Mouse (Mus musculus): Measurements from ENCODE around the gene Slc27a5. TPM values are rescaled to one million over a fixed set of nuclear protein-coding genes. Genes with fewer than 3 reads are reported as not detected.

Gene Slc27a5
- total RNA-seq, 1 experiment: 0.45 TPM

- H3K27ac ChIP-seq (ENCODE audit: insufficient read depth, low read depth, low read length, poor library complexity, severe bottlenecking): no peak overlapping the region
- in situ Hi-C loops (cut with MboI; ENCODE audit: low sequenced_read_pairs in 2 of 2, unreplicated experiment in 2 of 2): no loop called here
- DNase-seq (ENCODE audit: low read depth, low spot score): no peak
- no peaks in the 10 kb centered on the region; the same call in 1 of the 2 replicates for H3K36me3 ChIP-seq (ENCODE audit: control insufficient read depth, insufficient read depth, low read length, poor library complexity, severe bottlenecking)
- no peak for TF ChIP-seq MAFK (IDR thresholded peaks at IDR 0.05; ENCODE audit: insufficient read depth, low read depth, low read length)
- TF ChIP-seq CHD2 (IDR thresholded peaks at IDR 0.05; ENCODE audit: low read depth, low read length): no peak
- no peak for TF ChIP-seq ZC3H11A (IDR thresholded peaks at IDR 0.05; ENCODE audit: borderline replicate concordance, low read depth, low read length)
- TF ChIP-seq HCFC1 (IDR thresholded peaks at IDR 0.05; ENCODE audit: borderline replicate concordance, insufficient read depth, low read length): no peak
- no peak for TF ChIP-seq ZNF384 (IDR thresholded peaks at IDR 0.05; ENCODE audit: low read depth, low read length)
- H3K4me1 ChIP-seq (ENCODE audit: control insufficient read depth in 2 of 2, insufficient read depth in 2 of 2, low read length in 2 of 2, poor library complexity in 1 of 2): peaks cover 3 to 12% of the 10 kb centered on the region in 2 experiments; a peak in 3 of 4 replicates
- no peaks in the 10 kb centered on the region for H3K9me3 ChIP-seq (ENCODE audit: control insufficient read depth, insufficient read depth, low read depth, low read length)
- peak overlapping the region; percentile 61 for H3K9ac ChIP-seq (ENCODE audit: insufficient read depth, low read depth, low read length, poor library complexity, severe bottlenecking)
- peak overlapping the region; percentile 63 to 78 for H3K4me3 ChIP-seq (ENCODE audit: insufficient read depth in 1 of 2, low read depth in 1 of 2, low read length in 2 of 2, poor library complexity in 1 of 2, severe bottlenecking in 1 of 2)
Observed at GRCm38 (mm10) chr7:13007341-13008092, 9.5 kb upstream of the Slc27a5 start.

- in situ Hi-C loops (cut with MboI; ENCODE audit: low sequenced_read_pairs in 2 of 2, unreplicated experiment in 2 of 2): no loop called here
Observed at GRCm38 (mm10) chr7:13006531-13006930, 8.5 kb upstream of the Slc27a5 start.

GRCm38 (mm10) chr7:13006011-13006410 is 8.0 kb upstream of the Slc27a5 start:
- peak overlapping the region; percentile 22; the same call in 1 of the 2 replicates for H3K27ac ChIP-seq (ENCODE audit: insufficient read depth, low read depth, low read length, poor library complexity, severe bottlenecking)
- DNase-seq (ENCODE audit: low read depth, low spot score): no peak
- H3K4me1 ChIP-seq (ENCODE audit: control insufficient read depth in 2 of 2, insufficient read depth in 2 of 2, low read length in 2 of 2, poor library complexity in 1 of 2): peaks cover 0 to 7% of the 10 kb centered on the region in 2 experiments; a peak in 1 of 4 replicates
- peak overlapping the region; percentile 63 to 78 for H3K4me3 ChIP-seq (ENCODE audit: insufficient read depth in 1 of 2, low read depth in 1 of 2, low read length in 2 of 2, poor library complexity in 1 of 2, severe bottlenecking in 1 of 2)
- H3K9me3 ChIP-seq (ENCODE audit: control insufficient read depth, insufficient read depth, low read depth, low read length): no peaks in the 10 kb centered on the region
- in situ Hi-C loops (cut with MboI; ENCODE audit: low sequenced_read_pairs in 2 of 2, unreplicated experiment in 2 of 2): no loop called here
- no peak for TF ChIP-seq HCFC1 (IDR thresholded peaks at IDR 0.05; ENCODE audit: borderline replicate concordance, insufficient read depth, low read length)
- no peak for TF ChIP-seq MAFK (IDR thresholded peaks at IDR 0.05; ENCODE audit: insufficient read depth, low read depth, low read length)
- no peak for TF ChIP-seq CHD2 (IDR thresholded peaks at IDR 0.05; ENCODE audit: low read depth, low read length)
- no peak for TF ChIP-seq ZC3H11A (IDR thresholded peaks at IDR 0.05; ENCODE audit: borderline replicate concordance, low read depth, low read length)
- no peak for TF ChIP-seq ZNF384 (IDR thresholded peaks at IDR 0.05; ENCODE audit: low read depth, low read length)
- H3K9ac ChIP-seq (ENCODE audit: insufficient read depth, low read depth, low read length, poor library complexity, severe bottlenecking): peak overlapping the region; percentile 61
- no peaks in the 10 kb centered on the region; the same call in 1 of the 2 replicates for H3K36me3 ChIP-seq (ENCODE audit: control insufficient read depth, insufficient read depth, low read length, poor library complexity, severe bottlenecking)

More at GRCm38 (mm10) chr7:13006531-13006930, 8.5 kb upstream of the Slc27a5 start:
- TF ChIP-seq MAFK (IDR thresholded peaks at IDR 0.05; ENCODE audit: insufficient read depth, low read depth, low read length) (no peak), CHD2 (IDR thresholded peaks at IDR 0.05; ENCODE audit: low read depth, low read length) (no peak), HCFC1 (IDR thresholded peaks at IDR 0.05; ENCODE audit: borderline replicate concordance, insufficient read depth, low read length) (no peak), ZC3H11A (IDR thresholded peaks at IDR 0.05; ENCODE audit: borderline replicate concordance, low read depth, low read length) (no peak), ZNF384 (IDR thresholded peaks at IDR 0.05; ENCODE audit: low read depth, low read length) (no peak)
- H3K9me3 ChIP-seq (ENCODE audit: control insufficient read depth, insufficient read depth, low read depth, low read length): no peaks in the 10 kb centered on the region
- peak overlapping the region; percentile 22; the same call in 1 of the 2 replicates for H3K27ac ChIP-seq (ENCODE audit: insufficient read depth, low read depth, low read length, poor library complexity, severe bottlenecking)
- peak overlapping the region; percentile 61 for H3K9ac ChIP-seq (ENCODE audit: insufficient read depth, low read depth, low read length, poor library complexity, severe bottlenecking)
- peak overlapping the region; percentile 63 to 78 for H3K4me3 ChIP-seq (ENCODE audit: insufficient read depth in 1 of 2, low read depth in 1 of 2, low read length in 2 of 2, poor library complexity in 1 of 2, severe bottlenecking in 1 of 2)
- DNase-seq (ENCODE audit: low read depth, low spot score): no peak
- H3K4me1 ChIP-seq (ENCODE audit: control insufficient read depth in 2 of 2, insufficient read depth in 2 of 2, low read length in 2 of 2, poor library complexity in 1 of 2): peaks cover 0 to 7% of the 10 kb centered on the region in 2 experiments; a peak in 2 of 4 replicates
- no peaks in the 10 kb centered on the region; the same call in 1 of the 2 replicates for H3K36me3 ChIP-seq (ENCODE audit: control insufficient read depth, insufficient read depth, low read length, poor library complexity, severe bottlenecking)

GRCm38 (mm10) chr7:13003380-13003779 is 5.4 kb upstream of the Slc27a5 start:
- H3K9ac ChIP-seq (ENCODE audit: insufficient read depth, low read depth, low read length, poor library complexity, severe bottlenecking): no peak overlapping the region
- DNase-seq (ENCODE audit: low read depth, low spot score): no peak
- in situ Hi-C loops (cut with MboI; ENCODE audit: low sequenced_read_pairs in 2 of 2, unreplicated experiment in 2 of 2): no loop called here
- H3K4me1 ChIP-seq (ENCODE audit: control insufficient read depth in 2 of 2, insufficient read depth in 2 of 2, low read length in 2 of 2, poor library complexity in 1 of 2): peaks cover 0 to 7% of the 10 kb centered on the region in 2 experiments; a peak in 1 of 4 replicates
- no peaks in the 10 kb centered on the region for H3K9me3 ChIP-seq (ENCODE audit: control insufficient read depth, insufficient read depth, low read depth, low read length)
- no peaks in the 10 kb centered on the region; the same call in 1 of the 2 replicates for H3K36me3 ChIP-seq (ENCODE audit: control insufficient read depth, insufficient read depth, low read length, poor library complexity, severe bottlenecking)
- H3K4me3 ChIP-seq (ENCODE audit: insufficient read depth in 1 of 2, low read depth in 1 of 2, low read length in 2 of 2, poor library complexity in 1 of 2, severe bottlenecking in 1 of 2): no peak overlapping the region
- no peak overlapping the region for H3K27ac ChIP-seq (ENCODE audit: insufficient read depth, low read depth, low read length, poor library complexity, severe bottlenecking)
- TF ChIP-seq CHD2 (IDR thresholded peaks at IDR 0.05; ENCODE audit: low read depth, low read length): no peak
- no peak for TF ChIP-seq HCFC1 (IDR thresholded peaks at IDR 0.05; ENCODE audit: borderline replicate concordance, insufficient read depth, low read length)
- TF ChIP-seq MAFK (IDR thresholded peaks at IDR 0.05; ENCODE audit: insufficient read depth, low read depth, low read length): no peak
- TF ChIP-seq ZNF384 (IDR thresholded peaks at IDR 0.05; ENCODE audit: low read depth, low read length): no peak
- no peak for TF ChIP-seq ZC3H11A (IDR thresholded peaks at IDR 0.05; ENCODE audit: borderline replicate concordance, low read depth, low read length)
